Comparison of ENCODE assay signal across 7 mouse cellular contexts in genomic region chr5:25222752-25223702, GRCm38 (mm10). TPM values are rescaled to one million over a fixed set of nuclear protein-coding genes. Genes with fewer than 3 reads are reported as not detected.
DNase-seq lines count a peak whose midpoint lies in the region; ATAC-seq lines count a peak whose summit lies in the region.

E130116L18Rik (minus strand) TSS chr5:25223153.

- H3K4me3 ChIP-seq in embryonic facial prominence, embryonic 11.5 days (ENCODE audit: low read depth, low read length): peak within 1 kb of the TSS; percentile 71
- H3K4me3 ChIP-seq in limb, embryonic 12.5 days (replicated peaks): peak within 1 kb of the TSS; percentile 71
- H3K4me3 ChIP-seq in midbrain, embryonic 14.5 days (replicated peaks; ENCODE audit: low read depth, low read length): peak within 1 kb of the TSS; percentile 67

- DNase-seq in adrenal gland, postnatal 25 days: peak; percentile 90
- peak; percentile 90 for DNase-seq in embryonic facial prominence, embryonic 11.5 days (ENCODE audit: low spot score)
- peak; percentile 84 for DNase-seq in heart, adult 8-10 months (ENCODE audit: low spot score)
- DNase-seq in kidney, adult 8-10 months: peak; percentile 79 to 88
- peak; percentile 95 for DNase-seq in midbrain, embryonic 14.5 days
- peak; percentile 66 for DNase-seq in spleen, adult 12 weeks (ENCODE audit: low spot score)

- peak within 1 kb of the TSS; percentile 32; the same call in 1 of the 2 replicates for H3K27ac ChIP-seq in embryonic facial prominence, embryonic 11.5 days (replicated peaks; ENCODE audit: low read depth, low read length)
- peak within 1 kb of the TSS; percentile 88 for H3K27ac ChIP-seq in limb, embryonic 12.5 days
- H3K27ac ChIP-seq in midbrain, embryonic 14.5 days (replicated peaks; ENCODE audit: low read depth, low read length): peak within 1 kb of the TSS; percentile 93

- ATAC-seq in embryonic facial prominence, embryonic 11.5 days (replicated peaks; ENCODE audit: insufficient number of reproducible peaks, low FRiP score, low TSS enrichment, low read depth): peak; percentile 97
- peak; percentile 94 for ATAC-seq in limb, embryonic 12.5 days (ENCODE audit: insufficient number of reproducible peaks, insufficient read depth, low FRiP score, low TSS enrichment, low read depth)
- peak; percentile 97 for ATAC-seq in midbrain, embryonic 14.5 days (ENCODE audit: low FRiP score, low TSS enrichment)

- H3K36me3 ChIP-seq in embryonic facial prominence, embryonic 11.5 days (replicated peaks; ENCODE audit: control insufficient read depth, insufficient read depth, low read depth, low read length): no peaks in the 10 kb centered on the region
- 0 out of 2 replicates have a peak, but pooled peaks cover 3% of the 10 kb centered on the region for H3K36me3 ChIP-seq in limb, embryonic 12.5 days
- no peaks in the 10 kb centered on the region for H3K36me3 ChIP-seq in midbrain, embryonic 14.5 days (ENCODE audit: control insufficient read depth, insufficient read depth, low read length)

- no peaks in the 10 kb centered on the region for H3K27me3 ChIP-seq in embryonic facial prominence, embryonic 11.5 days (ENCODE audit: control insufficient read depth, insufficient read depth, low read length)
- H3K27me3 ChIP-seq in limb, embryonic 12.5 days: no peaks in the 10 kb centered on the region
- H3K27me3 ChIP-seq in midbrain, embryonic 14.5 days (ENCODE audit: control insufficient read depth, insufficient read depth, low read length): no peaks in the 10 kb centered on the region

- peak within 1 kb of the TSS; percentile 92 for H3K9ac ChIP-seq in embryonic facial prominence, embryonic 11.5 days (replicated peaks; ENCODE audit: low read length)
- H3K9ac ChIP-seq in limb, embryonic 12.5 days (replicated peaks): peak within 1 kb of the TSS; percentile 90
- H3K9ac ChIP-seq in midbrain, embryonic 14.5 days (replicated peaks; ENCODE audit: low read length): peak within 1 kb of the TSS; percentile 84

- no peaks in the 10 kb centered on the region for H3K4me1 ChIP-seq in embryonic facial prominence, embryonic 11.5 days (ENCODE audit: control insufficient read depth, insufficient read depth, low read length)
- peaks cover 11% of the 10 kb centered on the region; the same call in 1 of the 2 replicates for H3K4me1 ChIP-seq in limb, embryonic 12.5 days (replicated peaks)
- H3K4me1 ChIP-seq in midbrain, embryonic 14.5 days (ENCODE audit: control insufficient read depth, insufficient read depth, low read length): peaks cover 15% of the 10 kb centered on the region

- H3K4me2 ChIP-seq in embryonic facial prominence, embryonic 11.5 days (ENCODE audit: low read depth, low read length): peak within 1 kb of the TSS; percentile 59
- H3K4me2 ChIP-seq in limb, embryonic 12.5 days: peak within 1 kb of the TSS; percentile 61
- H3K4me2 ChIP-seq in midbrain, embryonic 14.5 days (ENCODE audit: low read length): peak within 1 kb of the TSS; percentile 66

- WGBS in embryonic facial prominence, embryonic 11.5 days: 5% methylated on average over 71 of the region's 72 CpGs
- WGBS in limb, embryonic 12.5 days: 4% methylated on average over 72 of the region's 72 CpGs
- 4% methylated on average over 72 of the region's 72 CpGs for WGBS in midbrain, embryonic 14.5 days

- H3K9me3 ChIP-seq in embryonic facial prominence, embryonic 11.5 days (replicated peaks; ENCODE audit: control insufficient read depth, low read length): no peaks in the 10 kb centered on the region
- no peaks in the 10 kb centered on the region for H3K9me3 ChIP-seq in limb, embryonic 12.5 days
- H3K9me3 ChIP-seq in midbrain, embryonic 14.5 days (ENCODE audit: control insufficient read depth, low read length): no peaks in the 10 kb centered on the region

RNA-seq across cellular contexts. Expression of gene E130116L18Rik, which starts in this region (rescaled TPM):
- total RNA-seq in adrenal gland, postnatal 25 days (2021): not detected in 2 replicates
- polyA plus RNA-seq in embryonic facial prominence, embryonic 11.5 days (2014; fragmentation: Nextera tagmentation; extraction: Ambion mirVana): not detected in 2 replicates
- total RNA-seq in heart, adult 8-10 months (2022): not detected
- not detected in 2 replicates for polyA plus RNA-seq in limb, embryonic 12.5 days (2016; fragmentation: Nextera tagmentation; extraction: Ambion mirVana)
- polyA plus RNA-seq in midbrain, embryonic 14.5 days (2014; fragmentation: Nextera tagmentation; extraction: Ambion mirVana): not detected in 2 replicates

Comparison
In these comparisons a context has a peak if more than half of its experiments do, and no peak if none do; other contexts are left out.
1. Peak in every context shown above with its lines: DNase-seq, ATAC-seq, H3K4me3 ChIP-seq and H3K27ac ChIP-seq.
2. Peak in DNase-seq in adrenal gland, postnatal 25 days; RNA of the gene not detected or under 1 TPM.
3. Peak in DNase-seq, ATAC-seq, H3K4me3 ChIP-seq, H3K27ac ChIP-seq, H3K9ac ChIP-seq and H3K4me2 ChIP-seq in embryonic facial prominence, embryonic 11.5 days; RNA of the gene not detected or under 1 TPM.
4. Peak in DNase-seq in heart, adult 8-10 months; RNA of the gene not detected or under 1 TPM.
5. Peak in ATAC-seq, H3K4me3 ChIP-seq, H3K27ac ChIP-seq, H3K9ac ChIP-seq and H3K4me2 ChIP-seq in limb, embryonic 12.5 days; RNA of the gene not detected or under 1 TPM.
6. Peak in DNase-seq, ATAC-seq, H3K4me3 ChIP-seq, H3K27ac ChIP-seq, H3K9ac ChIP-seq and H3K4me2 ChIP-seq in midbrain, embryonic 14.5 days; RNA of the gene not detected or under 1 TPM.
7. H3K27ac ChIP-seq: peak in every context shown above with its lines; median percentile 93 in midbrain, embryonic 14.5 days; 88 in limb, embryonic 12.5 days; 32 in embryonic facial prominence, embryonic 11.5 days.